In the genomic region with DNA sequence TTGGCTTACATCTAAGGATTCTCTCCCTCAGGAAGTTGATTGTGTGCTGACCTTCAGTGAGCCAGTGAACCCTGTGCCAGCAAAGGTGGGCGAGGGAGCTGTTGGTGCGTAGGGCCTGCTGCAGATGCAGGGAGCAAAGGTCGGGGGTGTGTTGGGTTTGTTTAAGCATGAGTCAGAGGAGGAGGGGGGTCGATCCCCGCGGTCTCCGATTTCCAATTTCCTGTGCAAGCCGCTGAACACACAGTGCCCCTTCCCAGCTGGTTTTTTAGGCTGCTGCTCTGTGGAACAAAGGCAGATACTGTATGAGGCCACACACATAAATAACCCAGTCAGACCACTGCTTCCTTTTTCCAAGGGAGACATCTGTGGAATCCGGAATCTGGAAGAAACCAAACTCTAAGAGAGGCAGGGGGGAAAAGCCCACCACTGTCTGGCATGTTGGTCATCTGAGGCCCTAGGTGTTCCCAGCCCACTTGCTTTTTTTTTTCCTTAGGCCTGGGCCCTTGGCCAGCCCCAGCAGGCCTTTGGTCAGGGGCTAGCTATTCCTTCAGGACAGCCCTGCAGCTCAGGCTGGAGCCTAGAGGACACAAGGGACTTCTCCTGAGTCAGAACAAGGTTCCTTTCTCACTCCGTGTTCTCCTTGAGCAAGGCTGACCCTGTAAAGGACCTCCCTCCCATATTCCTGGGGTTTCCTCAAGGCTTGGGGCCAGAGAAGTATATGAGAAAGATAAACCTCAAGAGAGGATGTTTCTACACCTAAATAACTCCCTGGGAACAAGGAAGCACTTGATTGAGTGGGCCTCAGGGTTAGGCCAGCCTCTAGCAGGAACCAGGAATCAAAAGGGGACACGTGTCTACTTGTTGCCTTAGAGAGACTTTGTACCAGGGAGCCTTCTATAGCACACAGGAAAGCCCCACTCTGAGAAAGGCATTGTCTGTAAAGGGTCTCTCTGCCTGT, we compare ENCODE assay signal across 8 mouse cellular contexts.
A peak's percentile ranks its signal among the peaks of the same experiment; 100 is the strongest.
DNase-seq lines count a peak whose midpoint lies in the region; ATAC-seq and TF ChIP-seq lines count a peak whose summit lies in the region.

No protein-coding gene starts in this region.

- WGBS in embryonic facial prominence, embryonic 11.5 days, result under 1% methylated on average over 11 of the region's 11 CpGs
- WGBS in heart, embryonic 10.5 days, result 8% methylated on average over 11 of the region's 11 CpGs
- WGBS in kidney, adult 2 months, result 9% methylated on average over 11 of the region's 11 CpGs
- WGBS in lung, adult 2 months, result 8% methylated on average over 11 of the region's 11 CpGs

- H3K9me3 ChIP-seq in embryonic facial prominence, embryonic 11.5 days (replicated peaks; ENCODE audit: control insufficient read depth, low read length), result no peaks in the 10 kb centered on the region
- no peaks in the 10 kb centered on the region for H3K9me3 ChIP-seq in heart, embryonic 10.5 days

- H3K27ac ChIP-seq in embryonic facial prominence, embryonic 11.5 days (replicated peaks; ENCODE audit: low read depth, low read length), result peak overlapping the region; percentile 99
- peak overlapping the region; percentile 92 for H3K27ac ChIP-seq in heart, embryonic 10.5 days
- H3K27ac ChIP-seq in kidney, adult 2 months (ENCODE audit: insufficient read depth, low read depth, low read length), result peak overlapping the region; percentile 95

- TF ChIP-seq CTCF in kidney, adult 2 months (conservative IDR thresholded peaks at IDR 0.05; ENCODE audit: insufficient read depth, insufficient read length, low read depth, low read length), result no peak
- TF ChIP-seq CTCF in lung, adult 2 months (IDR thresholded peaks at IDR 0.05; ENCODE audit: insufficient read depth, low read length), result no peak

- no peak for TF ChIP-seq POLR2A in kidney, adult 2 months (IDR thresholded peaks at IDR 0.05; ENCODE audit: low read depth, low read length)
- no peak for TF ChIP-seq POLR2A in lung, adult 2 months (IDR thresholded peaks at IDR 0.05; ENCODE audit: borderline replicate concordance, extremely low read depth, low read depth, low read length)

- no peak overlapping the region; the same call in 1 of the 2 replicates for H3K4me2 ChIP-seq in embryonic facial prominence, embryonic 11.5 days (ENCODE audit: low read depth, low read length)

- H3K27me3 ChIP-seq in embryonic facial prominence, embryonic 11.5 days (ENCODE audit: control insufficient read depth, insufficient read depth, low read length), result no peaks in the 10 kb centered on the region
- no peaks in the 10 kb centered on the region for H3K27me3 ChIP-seq in heart, embryonic 10.5 days (ENCODE audit: insufficient read depth, poor library complexity, severe bottlenecking)
- H3K27me3 ChIP-seq in kidney, adult 2 months (replicated peaks; ENCODE audit: control insufficient read depth, insufficient read depth, low read length), result no peaks in the 10 kb centered on the region

- H3K9ac ChIP-seq in embryonic facial prominence, embryonic 11.5 days (replicated peaks; ENCODE audit: low read length), result peak overlapping the region; percentile 60

- H3K4me3 ChIP-seq in embryonic facial prominence, embryonic 11.5 days (ENCODE audit: low read depth, low read length), result no peak overlapping the region
- no peak overlapping the region for H3K4me3 ChIP-seq in heart, embryonic 10.5 days
- no peak overlapping the region for H3K4me3 ChIP-seq in kidney, adult 2 months (ENCODE audit: insufficient read depth, low read depth, low read length)
- H3K4me3 ChIP-seq in lung, adult 2 months (replicated peaks; ENCODE audit: extremely low read depth, low read depth, low read length), result no peak overlapping the region

- ATAC-seq in embryonic facial prominence, embryonic 11.5 days (replicated peaks; ENCODE audit: insufficient number of reproducible peaks, low FRiP score, low TSS enrichment, low read depth), result peak; percentile 85
- ATAC-seq in megakaryocyte-erythroid progenitor cell, adult 5-6 weeks (replicated peaks; ENCODE audit: low FRiP score, low TSS enrichment, poor library complexity, severe bottlenecking), result no peak

- no peaks in the 10 kb centered on the region for H3K36me3 ChIP-seq in embryonic facial prominence, embryonic 11.5 days (replicated peaks; ENCODE audit: control insufficient read depth, insufficient read depth, low read depth, low read length)
- no peaks in the 10 kb centered on the region for H3K36me3 ChIP-seq in heart, embryonic 10.5 days
- no peaks in the 10 kb centered on the region for H3K36me3 ChIP-seq in kidney, adult 2 months (ENCODE audit: control insufficient read depth, insufficient read depth, low read length)

- DNase-seq in urinary bladder, postnatal 14 days (ENCODE audit: low spot score), result peak; percentile 81
- no peak for DNase-seq in urinary bladder, adult 2 months (ENCODE audit: low spot score)
- peak; percentile 95 for DNase-seq in embryonic facial prominence, embryonic 11.5 days (ENCODE audit: low spot score)
- peak; percentile 93 for DNase-seq in heart, embryonic 10.5 days (ENCODE audit: low spot score)
- peak; percentile 88 for DNase-seq in kidney, adult 2 months
- peak; percentile 59 for DNase-seq in lung, adult 2 months
- peak; percentile 78 for DNase-seq in retina, embryonic 14.5 days (ENCODE audit: low spot score)

- H3K4me1 ChIP-seq in embryonic facial prominence, embryonic 11.5 days (ENCODE audit: control insufficient read depth, insufficient read depth, low read length), result peaks cover 13% of the 10 kb centered on the region
- H3K4me1 ChIP-seq in heart, embryonic 10.5 days, result peaks cover 56% of the 10 kb centered on the region
- H3K4me1 ChIP-seq in kidney, adult 2 months (ENCODE audit: control insufficient read depth, insufficient read depth, low read length), result peaks cover 57% of the 10 kb centered on the region
- peaks cover 38% of the 10 kb centered on the region for H3K4me1 ChIP-seq in lung, adult 2 months (ENCODE audit: control insufficient read depth, insufficient read depth, low read length)
